ENCODE assay signal across 13 mouse cellular contexts in the genomic region with DNA sequence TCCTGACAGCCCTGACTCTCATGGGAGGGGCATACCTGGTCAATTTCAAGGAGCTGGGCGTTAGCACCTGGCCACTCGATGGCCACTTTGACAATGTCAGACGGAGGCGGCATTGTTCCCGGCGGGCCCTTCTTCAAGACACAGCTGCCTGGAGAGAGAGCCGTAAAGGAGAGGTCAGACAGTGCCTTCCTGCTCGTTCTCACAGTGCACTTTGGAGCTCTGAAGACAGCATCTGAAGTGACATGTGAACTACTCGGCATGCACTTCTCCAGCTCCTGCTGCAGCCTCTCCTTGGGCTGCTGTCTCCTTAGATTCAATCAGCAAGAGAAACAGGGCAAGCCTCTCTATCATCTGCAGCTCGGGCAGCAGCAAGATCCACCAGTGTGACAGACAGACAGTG. TPM values are rescaled to one million over a fixed set of nuclear protein-coding genes. Genes with fewer than 3 reads are reported as not detected.
A peak's percentile ranks its signal among the peaks of the same experiment; 100 is the strongest.
DNase-seq lines count a peak whose midpoint lies in the region; ATAC-seq and TF ChIP-seq lines count a peak whose summit lies in the region.
"Had no signal": no experiment of that assay in that cellular context is flagged by ENCODE, and none has a peak within 500 bp of the region (broad histone marks: within the 10 kb centered on the region; RNA-seq: fewer than 3 reads in every experiment).

No protein-coding gene starts in this region.

- ATAC-seq in stomach, embryonic 14.5 days (ENCODE audit: insufficient number of reproducible peaks, insufficient read depth, low FRiP score, low read depth), result no peak
- no peak for ATAC-seq in stomach, postnatal 0 days (ENCODE audit: low FRiP score, low TSS enrichment)
- no peak; the same call in 1 of the 2 replicates for ATAC-seq in midbrain, embryonic 12.5 days (ENCODE audit: low FRiP score, low read depth)
- ATAC-seq in stomach, embryonic 16.5 days (ENCODE audit: insufficient read depth, low FRiP score), result no peak

- H3K4me1 ChIP-seq in cerebellum, adult 2 months (ENCODE audit: control insufficient read depth, insufficient read depth, low read length), result peaks cover 89% of the 10 kb centered on the region
- H3K4me1 ChIP-seq in stomach, embryonic 14.5 days (ENCODE audit: control insufficient read depth, insufficient read depth, low read length), result peaks cover 38% of the 10 kb centered on the region
- H3K4me1 ChIP-seq in stomach, postnatal 0 days (replicated peaks; ENCODE audit: control insufficient read depth, insufficient read depth), result no peaks in the 10 kb centered on the region; the same call in 1 of the 2 replicates
- H3K4me1 ChIP-seq in midbrain, embryonic 12.5 days, result peaks cover 75% of the 10 kb centered on the region
- H3K4me1 ChIP-seq in stomach, embryonic 16.5 days (ENCODE audit: control insufficient read depth, insufficient read depth, low read length), result peaks cover 34% of the 10 kb centered on the region

- WGBS in cerebellum, adult 2 months, result 55% methylated on average over 10 of the region's 10 CpGs
- 47% methylated on average over 10 of the region's 10 CpGs for WGBS in stomach, embryonic 14.5 days
- 59% methylated on average over 10 of the region's 10 CpGs for WGBS in stomach, postnatal 0 days
- WGBS in midbrain, embryonic 12.5 days, result 39% methylated on average over 10 of the region's 10 CpGs
- 52% methylated on average over 10 of the region's 10 CpGs for WGBS in stomach, embryonic 16.5 days

- TF ChIP-seq CTCF in cerebellum, adult 2 months (IDR thresholded peaks at IDR 0.05; ENCODE audit: borderline replicate concordance, insufficient read depth, low read depth, low read length), result no peak
- no peak for TF ChIP-seq CTCF in stomach, postnatal 0 days (IDR thresholded peaks at IDR 0.05; ENCODE audit: low read depth)

- no peak overlapping the region for H3K4me3 ChIP-seq in cerebellum, adult 2 months (replicated peaks; ENCODE audit: insufficient read depth, low read depth, low read length)
- no peak overlapping the region for H3K4me3 ChIP-seq in stomach, embryonic 14.5 days (ENCODE audit: low read depth, low read length)
- no peak overlapping the region for H3K4me3 ChIP-seq in stomach, postnatal 0 days (ENCODE audit: low read depth, low read length)
- H3K4me3 ChIP-seq in midbrain, embryonic 12.5 days, result peak overlapping the region; percentile 7; the same call in 1 of the 2 replicates
- no peak overlapping the region for H3K4me3 ChIP-seq in stomach, embryonic 16.5 days (replicated peaks; ENCODE audit: low read length)

- no peak overlapping the region for H3K9ac ChIP-seq in stomach, embryonic 14.5 days (replicated peaks; ENCODE audit: low read depth, low read length)
- H3K9ac ChIP-seq in stomach, postnatal 0 days (ENCODE audit: low read length), result no peak overlapping the region
- H3K9ac ChIP-seq in midbrain, embryonic 12.5 days (replicated peaks), result peak overlapping the region; percentile 29
- H3K9ac ChIP-seq in stomach, embryonic 16.5 days (ENCODE audit: low read length), result no peak overlapping the region
- H3K9ac ChIP-seq: liver, postnatal 0 days had no signal

- peaks cover 39% of the 10 kb centered on the region for H3K36me3 ChIP-seq in stomach, embryonic 14.5 days (ENCODE audit: control insufficient read depth, insufficient read depth, low read length)
- H3K36me3 ChIP-seq in stomach, postnatal 0 days (ENCODE audit: control insufficient read depth, insufficient read depth, low read length), result peaks cover 19% of the 10 kb centered on the region
- peaks cover 43% of the 10 kb centered on the region for H3K36me3 ChIP-seq in midbrain, embryonic 12.5 days
- peaks cover 15% of the 10 kb centered on the region; the same call in 1 of the 2 replicates for H3K36me3 ChIP-seq in stomach, embryonic 16.5 days (ENCODE audit: control insufficient read depth, insufficient read depth, low read length)

- peak; percentile 20 for DNase-seq in cerebellum, adult 11 months
- no peak for DNase-seq in cerebellum, adult 2 months
- DNase-seq in stomach, postnatal 0 days (ENCODE audit: low spot score), result no peak
- no peak for DNase-seq in left cerebral cortex, postnatal 14 days (ENCODE audit: low spot score in 2 of 2)
- no peak for DNase-seq in right cerebral cortex, postnatal 4 days
- DNase-seq: cerebellum, adult 9-10 months; liver, postnatal 0 days had no signal

- no peak for TF ChIP-seq POLR2A in cerebellum, adult 2 months (IDR thresholded peaks at IDR 0.05; ENCODE audit: borderline replicate concordance, insufficient read depth, low read length)

- H3K27me3 ChIP-seq in cerebellum, adult 2 months (ENCODE audit: control insufficient read depth, insufficient read depth, low read length), result no peaks in the 10 kb centered on the region
- no peaks in the 10 kb centered on the region for H3K27me3 ChIP-seq in stomach, embryonic 14.5 days (ENCODE audit: control insufficient read depth, insufficient read depth, low read length)
- H3K27me3 ChIP-seq in stomach, postnatal 0 days (ENCODE audit: control insufficient read depth, insufficient read depth, low read length), result no peaks in the 10 kb centered on the region
- H3K27me3 ChIP-seq in midbrain, embryonic 12.5 days, result peaks cover 67% of the 10 kb centered on the region
- no peaks in the 10 kb centered on the region for H3K27me3 ChIP-seq in stomach, embryonic 16.5 days (ENCODE audit: control insufficient read depth, insufficient read depth, low read length)

- H3K27ac ChIP-seq in cerebellum, adult 2 months (ENCODE audit: insufficient read depth, low read length), result no peak overlapping the region
- H3K27ac ChIP-seq in stomach, embryonic 14.5 days (ENCODE audit: low read length), result peak overlapping the region; percentile 21; the same call in 1 of the 2 replicates
- no peak overlapping the region for H3K27ac ChIP-seq in stomach, postnatal 0 days (replicated peaks)
- peak overlapping the region; percentile 93 for H3K27ac ChIP-seq in midbrain, embryonic 12.5 days (replicated peaks)
- peak overlapping the region; percentile 24; the same call in 1 of the 2 replicates for H3K27ac ChIP-seq in stomach, embryonic 16.5 days (ENCODE audit: low read length)

- H3K4me2 ChIP-seq in stomach, embryonic 14.5 days (replicated peaks; ENCODE audit: low read depth, low read length), result no peak overlapping the region
- H3K4me2 ChIP-seq in stomach, postnatal 0 days (replicated peaks; ENCODE audit: low read depth), result no peak overlapping the region
- peak overlapping the region; percentile 42 for H3K4me2 ChIP-seq in midbrain, embryonic 12.5 days (replicated peaks)
- no peak overlapping the region for H3K4me2 ChIP-seq in stomach, embryonic 16.5 days (ENCODE audit: low read depth, low read length)

- TF ChIP-seq EP300 in stomach, postnatal 0 days (optimal IDR thresholded peaks at IDR 0.05), result no peak

- no peaks in the 10 kb centered on the region for H3K9me3 ChIP-seq in stomach, embryonic 14.5 days (ENCODE audit: control insufficient read depth, low read depth, low read length)
- no peaks in the 10 kb centered on the region for H3K9me3 ChIP-seq in stomach, postnatal 0 days (ENCODE audit: control insufficient read depth, low read length)
- H3K9me3 ChIP-seq in midbrain, embryonic 12.5 days, result no peaks in the 10 kb centered on the region
- no peaks in the 10 kb centered on the region for H3K9me3 ChIP-seq in stomach, embryonic 16.5 days (replicated peaks; ENCODE audit: control insufficient read depth, low read length)

- intact Hi-C loops in left cerebral cortex, postnatal 14 days (cut with DNase I), result no loop called here

RNA-seq across cellular contexts. Expression of a gene that starts 10.1 kb away (rescaled TPM):
- 187 and 208 TPM in 2 replicates for polyA plus RNA-seq in cerebellum, adult 2 months (2012; rRNA removed)
- polyA plus RNA-seq in stomach, embryonic 14.5 days (2014; fragmentation: Nextera tagmentation; extraction: Ambion mirVana), result 66.4 and 77.8 TPM in 2 replicates
- polyA plus RNA-seq in stomach, postnatal 0 days (2015; fragmentation: Nextera tagmentation; extraction: Ambion mirVana), result 21.2 and 22.6 TPM in 2 replicates
- polyA plus RNA-seq in midbrain, embryonic 12.5 days (2016; fragmentation: Nextera tagmentation; extraction: Ambion mirVana), result 88.2 and 89.3 TPM in 2 replicates
- polyA plus RNA-seq in stomach, embryonic 16.5 days (2015; fragmentation: Nextera tagmentation; extraction: Ambion mirVana), result 56.0 and 59.1 TPM in 2 replicates
- 100 to 1,000 TPM; 137 to 156 TPM for total RNA-seq in left cerebral cortex, postnatal 14 days (2021)

RNA-seq across cellular contexts. Expression of a gene that starts 28.5 kb away (rescaled TPM):
- 78.2 and 84.0 TPM in 2 replicates for polyA plus RNA-seq in cerebellum, adult 2 months (2012; rRNA removed)
- polyA plus RNA-seq in stomach, embryonic 14.5 days (2014; fragmentation: Nextera tagmentation; extraction: Ambion mirVana), result 42.5 and 43.5 TPM in 2 replicates
- polyA plus RNA-seq in stomach, postnatal 0 days (2015; fragmentation: Nextera tagmentation; extraction: Ambion mirVana), result 38.5 and 39.3 TPM in 2 replicates
- polyA plus RNA-seq in midbrain, embryonic 12.5 days (2016; fragmentation: Nextera tagmentation; extraction: Ambion mirVana), result 61.6 and 67.1 TPM in 2 replicates
- 67.3 and 68.9 TPM in 2 replicates for polyA plus RNA-seq in stomach, embryonic 16.5 days (2015; fragmentation: Nextera tagmentation; extraction: Ambion mirVana)
- 10 to 100 TPM; 52.1 to 55.1 TPM for total RNA-seq in left cerebral cortex, postnatal 14 days (2021)

RNA-seq across cellular contexts. Expression of a gene that starts 52.3 kb away (rescaled TPM):
- polyA plus RNA-seq in cerebellum, adult 2 months (2012; rRNA removed), result not detected in 2 replicates
- 0.23 and 1.7 TPM in 2 replicates for polyA plus RNA-seq in stomach, embryonic 14.5 days (2014; fragmentation: Nextera tagmentation; extraction: Ambion mirVana)
- polyA plus RNA-seq in stomach, postnatal 0 days (2015; fragmentation: Nextera tagmentation; extraction: Ambion mirVana), result 0.05 and 0.23 TPM in 2 replicates
- polyA plus RNA-seq in midbrain, embryonic 12.5 days (2016; fragmentation: Nextera tagmentation; extraction: Ambion mirVana), result 7.6 and 9.2 TPM in 2 replicates
- polyA plus RNA-seq in stomach, embryonic 16.5 days (2015; fragmentation: Nextera tagmentation; extraction: Ambion mirVana), result 0.64 and 0.87 TPM in 2 replicates
- total RNA-seq in left cerebral cortex, postnatal 14 days (2021), result under 1 TPM in 1 of 2 experiments, not detected in 1; 0.51 TPM
- total RNA-seq: adrenal gland, adult 18-20 months; MEL; neutrophil, adult 5-6 weeks had no signal
- polyA plus RNA-seq: liver, postnatal 0 days had no signal

Comparison
In these comparisons a context has a peak if more than half of its experiments do, and no peak if none do; other contexts are left out.
1. H3K27ac ChIP-seq: peak in stomach, embryonic 14.5 days (single experiment), midbrain, embryonic 12.5 days (single experiment) and stomach, embryonic 16.5 days (single experiment); none in cerebellum, adult 2 months (single experiment) and stomach, postnatal 0 days (single experiment).